Mouse (Mus musculus) MEL (cell line): ENCODE results near the gene Ndrg3.

Source experiments
- CTCF ChIP-seq, 3 experiments: IDR thresholded peaks in 2 of 3; conservative IDR thresholded peaks in 1 of 3; 2 replicates each; pipeline ENCODE4 v1.5.1; 2011 to 2012; ENCODE audit warnings: low read length in 3 of 3, low read depth in 2 of 3, mild to moderate bottlenecking in 2 of 3, improper control_type of control experiment in 1 of 3, inconsistent platforms in 1 of 3, mixed read lengths in 1 of 3, moderate library complexity in 1 of 3; ENCODE audit not compliant: control insufficient read depth in 1 of 3, insufficient read depth in 1 of 3, poor library complexity in 1 of 3, severe bottlenecking in 1 of 3
- E2F4 ChIP-seq: IDR thresholded peaks from 2 replicates; pipeline ENCODE4 v1.6.1; 2011; ENCODE audit warnings: low read depth, low read length, improper control_type of control experiment, borderline replicate concordance

DNA sequence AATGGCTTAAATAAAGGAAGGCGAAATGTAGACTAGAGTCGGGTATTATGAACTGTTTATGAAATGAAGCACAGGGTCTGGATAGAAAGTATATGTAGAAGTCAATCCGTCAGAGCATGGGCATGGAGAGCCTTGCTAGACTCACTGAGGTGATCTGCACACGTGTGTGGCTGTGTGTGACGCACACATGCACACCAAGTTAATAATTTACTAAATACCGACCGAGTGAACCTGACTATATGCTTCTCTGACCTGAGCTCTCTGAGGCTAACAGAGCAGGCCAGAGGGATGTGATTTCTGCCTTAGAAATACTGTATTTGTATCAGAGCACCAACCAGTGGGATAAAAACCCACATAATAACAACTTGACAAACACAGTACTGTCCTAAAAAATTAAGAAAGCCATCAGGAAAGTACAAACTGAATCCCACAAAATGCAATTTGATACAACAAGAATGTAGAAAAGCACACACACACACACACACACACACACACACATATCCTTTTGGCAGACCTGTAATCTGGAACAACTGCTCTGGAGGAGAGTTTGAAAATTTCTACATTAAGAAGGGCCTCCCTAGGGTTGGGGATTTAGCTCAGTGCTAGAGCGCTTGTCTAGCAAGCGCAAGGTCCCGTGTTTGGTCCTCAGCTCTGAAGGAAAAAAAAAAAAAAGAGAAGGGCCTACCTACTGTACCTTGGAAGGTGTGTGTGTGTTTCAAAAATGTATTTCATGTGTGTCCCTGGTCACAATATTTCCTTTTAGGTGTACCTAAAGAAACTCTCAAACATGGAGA lies 40.4 kb downstream of the Ndrg3 start:
- TF ChIP-seq CTCF (IDR thresholded peaks at IDR 0.05 in 2 of 3, conservative IDR thresholded peaks at IDR 0.05 in 1 of 3; ENCODE audit: control insufficient read depth in 1 of 3, insufficient read depth in 1 of 3, low read depth in 2 of 3, low read length in 3 of 3, poor library complexity in 1 of 3, severe bottlenecking in 1 of 3) (no peak), E2F4 (no peak)
